13 mouse cellular contexts compared by ENCODE assay signal in genomic region chr1:56983771-56984482, GRCm38 (mm10). TPM values are rescaled to one million over a fixed set of nuclear protein-coding genes. Genes with fewer than 3 reads are reported as not detected.
DNase-seq lines count a peak whose midpoint lies in the region; ATAC-seq and TF ChIP-seq lines count a peak whose summit lies in the region.
"Had no signal": no experiment of that assay in that cellular context is flagged by ENCODE, and none has a peak within 500 bp of the region (broad histone marks: within the 10 kb centered on the region; RNA-seq: fewer than 3 reads in every experiment).

No protein-coding gene starts in this region.

- H3K27ac ChIP-seq in hindbrain, embryonic 10.5 days = no peak overlapping the region
- H3K27ac ChIP-seq in midbrain, embryonic 11.5 days (ENCODE audit: low read depth, low read length) = no peak overlapping the region
- H3K27ac ChIP-seq in left cerebral cortex, adult 2 months = no peak overlapping the region
- H3K27ac ChIP-seq: macrophage had no signal

- WGBS in hindbrain, embryonic 10.5 days = 1% methylated on average over 25 of the region's 25 CpGs
- WGBS in midbrain, embryonic 11.5 days = under 1% methylated on average over 25 of the region's 25 CpGs

- H3K36me3 ChIP-seq in hindbrain, embryonic 10.5 days = no peaks in the 10 kb centered on the region
- H3K36me3 ChIP-seq in midbrain, embryonic 11.5 days (ENCODE audit: control insufficient read depth, insufficient read depth, low read length) = no peaks in the 10 kb centered on the region

- H3K4me3 ChIP-seq in hindbrain, embryonic 10.5 days = no peak overlapping the region
- no peak overlapping the region for H3K4me3 ChIP-seq in midbrain, embryonic 11.5 days (ENCODE audit: low read depth, low read length)
- no peak overlapping the region for H3K4me3 ChIP-seq in left cerebral cortex, adult 2 months
- H3K4me3 ChIP-seq: erythroblast, embryonic 14.5 days had no signal

- H3K9me3 ChIP-seq in hindbrain, embryonic 10.5 days = no peaks in the 10 kb centered on the region
- no peaks in the 10 kb centered on the region for H3K9me3 ChIP-seq in midbrain, embryonic 11.5 days (ENCODE audit: control insufficient read depth, low read length)

- intact Hi-C loops in left cerebral cortex, postnatal 36 days (cut with DNase I) = loop anchor here (10.0 kb wide), 1 partner anchor 361 kb away; no protein-coding TSS in a partner anchor
- intact Hi-C loops in left cerebral cortex, adult 2 months (cut with DNase I) = loop anchor here (5.0 kb wide), 1 partner anchor 353 kb away; no protein-coding TSS in a partner anchor

- no peak for TF ChIP-seq CTCF in left cerebral cortex, adult 2 months (IDR thresholded peaks at IDR 0.05)

- peaks cover 24% of the 10 kb centered on the region for H3K4me1 ChIP-seq in hindbrain, embryonic 10.5 days (replicated peaks)
- no peaks in the 10 kb centered on the region for H3K4me1 ChIP-seq in midbrain, embryonic 11.5 days (ENCODE audit: control insufficient read depth, insufficient read depth, low read length)

- H3K27me3 ChIP-seq in hindbrain, embryonic 10.5 days (ENCODE audit: insufficient read depth, poor library complexity, severe bottlenecking) = peaks cover 97% of the 10 kb centered on the region
- H3K27me3 ChIP-seq in midbrain, embryonic 11.5 days (ENCODE audit: control insufficient read depth, insufficient read depth, low read length) = peaks cover 76% of the 10 kb centered on the region

- no peak overlapping the region for H3K9ac ChIP-seq in midbrain, embryonic 11.5 days (ENCODE audit: low read length)

- H3K4me2 ChIP-seq in midbrain, embryonic 11.5 days = no peak overlapping the region

- DNase-seq in retina, embryonic 14.5 days (ENCODE audit: low spot score) = peak; percentile 9
- no peak for DNase-seq in retina, postnatal 1 day
- DNase-seq in hindbrain, embryonic 10.5 days (ENCODE audit: low spot score) = peak; percentile 24
- peak; percentile 94 for DNase-seq in midbrain, embryonic 11.5 days (ENCODE audit: low spot score, missing footprints)
- DNase-seq in left cerebral cortex, postnatal 36 days (ENCODE audit: low spot score in 2 of 2) = no peak
- no peak for DNase-seq in thymus, postnatal 0 days (ENCODE audit: low spot score)
- DNase-seq in layer of hippocampus, postnatal 10 days (ENCODE audit: low spot score in 2 of 2) = no peak
- no peak for DNase-seq in left cerebral cortex, adult 2 months (ENCODE audit: extremely low spot score in 1 of 2, low spot score in 2 of 2)
- DNase-seq: cerebellum, adult 11 months; heart, adult 18-20 months had no signal

- no peak for ATAC-seq in midbrain, embryonic 11.5 days (ENCODE audit: low FRiP score)
- ATAC-seq: intestine, postnatal 0 days had no signal

RNA-seq across cellular contexts. Expression of gene Satb2, which starts 5.5 kb away (rescaled TPM):
- polyA plus RNA-seq in hindbrain, embryonic 10.5 days (2016; fragmentation: Nextera tagmentation; extraction: Ambion mirVana) = 0.98 and 1.3 TPM in 2 replicates
- polyA plus RNA-seq in midbrain, embryonic 11.5 days (2014; fragmentation: Nextera tagmentation; extraction: Ambion mirVana) = 1.2 and 1.5 TPM in 2 replicates
- total RNA-seq in left cerebral cortex, postnatal 36 days (2021) = 10 to 100 TPM; 80.9 to 89.2 TPM
- 0.10 and 0.14 TPM in 2 replicates for polyA plus RNA-seq in thymus, postnatal 0 days (2015; fragmentation: Nextera tagmentation; extraction: Ambion mirVana)
- total RNA-seq in layer of hippocampus, postnatal 10 days (2021) = 10 to 100 TPM; 19.0 to 19.7 TPM
- 10 to 100 TPM; 80.2 to 91.0 TPM for total RNA-seq in left cerebral cortex, adult 2 months (2021)
- polyA plus RNA-seq: erythroblast, embryonic 14.5 days had no signal

Comparison
In these comparisons a context has a peak if more than half of its experiments do, and no peak if none do; other contexts are left out.
1. DNase-seq: peak in retina, embryonic 14.5 days (single experiment), hindbrain, embryonic 10.5 days (single experiment) and midbrain, embryonic 11.5 days (single experiment); none in retina, postnatal 1 day (single experiment), left cerebral cortex, postnatal 36 days (0 of 2), thymus, postnatal 0 days (single experiment), layer of hippocampus, postnatal 10 days (0 of 2) and left cerebral cortex, adult 2 months (0 of 2).